18 mouse cellular contexts compared by ENCODE assay signal in the genomic region with DNA sequence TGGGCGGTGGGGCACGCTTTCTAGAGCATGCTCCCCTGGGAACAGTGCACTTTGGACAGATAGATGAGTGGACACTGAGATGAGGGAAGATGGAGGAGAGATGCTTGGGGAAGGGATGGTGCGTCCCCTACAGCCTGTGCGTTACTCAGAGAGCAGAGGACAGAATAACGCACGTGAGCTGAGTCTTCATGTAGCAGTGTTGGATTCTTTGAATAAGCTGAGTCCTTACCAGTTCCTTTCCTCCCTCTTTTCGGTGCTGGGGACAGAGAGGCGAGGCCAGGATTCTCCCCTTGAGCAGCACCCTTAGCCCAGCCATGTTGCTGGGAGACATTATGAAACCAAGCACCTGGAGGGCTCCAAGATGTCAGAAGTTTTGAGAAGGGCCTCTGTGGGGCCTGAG.
A peak's percentile ranks its signal among the peaks of the same experiment; 100 is the strongest.
DNase-seq lines count a peak whose midpoint lies in the region; ATAC-seq lines count a peak whose summit lies in the region.
"Had no signal": no experiment of that assay in that cellular context is flagged by ENCODE, and none has a peak within 500 bp of the region (broad histone marks: within the 10 kb centered on the region; RNA-seq: fewer than 3 reads in every experiment).

No protein-coding gene starts in this region.

- H3K36me3 ChIP-seq in forebrain, embryonic 10.5 days (replicated peaks) = no peaks in the 10 kb centered on the region
- H3K36me3 ChIP-seq in forebrain, embryonic 13.5 days (ENCODE audit: poor library complexity, severe bottlenecking) = no peaks in the 10 kb centered on the region
- no peaks in the 10 kb centered on the region for H3K36me3 ChIP-seq in heart, embryonic 10.5 days
- no peaks in the 10 kb centered on the region for H3K36me3 ChIP-seq in limb, embryonic 12.5 days
- no peaks in the 10 kb centered on the region for H3K36me3 ChIP-seq in limb, embryonic 10.5 days
- no peaks in the 10 kb centered on the region for H3K36me3 ChIP-seq in embryonic facial prominence, embryonic 13.5 days
- H3K36me3 ChIP-seq: embryonic facial prominence, embryonic 15.5 days; heart, embryonic 15.5 days; hindbrain, embryonic 10.5 days; intestine, embryonic 15.5 days had no signal

- DNase-seq in forebrain, embryonic 10.5 days (ENCODE audit: extremely low spot score, low spot score) = no peak
- DNase-seq in heart, embryonic 10.5 days (ENCODE audit: low spot score) = peak; percentile 62
- no peak for DNase-seq in heart, adult 18-20 months
- no peak for DNase-seq in limb, embryonic 10.5 days (ENCODE audit: low spot score)
- DNase-seq: adrenal gland, postnatal 10 days; cerebellum, adult 11 months; cerebellum, adult 8-10 months; cerebellum, postnatal 14 days; gastrocnemius, postnatal 10 days had no signal

- no peak for ATAC-seq in forebrain, embryonic 13.5 days
- no peak for ATAC-seq in limb, embryonic 12.5 days (ENCODE audit: insufficient number of reproducible peaks, insufficient read depth, low FRiP score, low TSS enrichment, low read depth)
- no peak for ATAC-seq in embryonic facial prominence, embryonic 13.5 days (ENCODE audit: insufficient number of reproducible peaks, insufficient read depth, low FRiP score, low TSS enrichment, low read depth)
- ATAC-seq: intestine, embryonic 15.5 days had no signal

- H3K4me2 ChIP-seq in forebrain, embryonic 13.5 days = no peak overlapping the region
- no peak overlapping the region for H3K4me2 ChIP-seq in limb, embryonic 12.5 days
- H3K4me2 ChIP-seq in embryonic facial prominence, embryonic 13.5 days = no peak overlapping the region
- H3K4me2 ChIP-seq: embryonic facial prominence, embryonic 15.5 days; heart, embryonic 15.5 days; hindbrain, embryonic 14.5 days; intestine, embryonic 15.5 days had no signal

- H3K27me3 ChIP-seq in forebrain, embryonic 10.5 days (ENCODE audit: poor library complexity, severe bottlenecking) = no peaks in the 10 kb centered on the region
- no peaks in the 10 kb centered on the region for H3K27me3 ChIP-seq in forebrain, embryonic 13.5 days
- no peaks in the 10 kb centered on the region for H3K27me3 ChIP-seq in heart, embryonic 10.5 days (ENCODE audit: insufficient read depth, poor library complexity, severe bottlenecking)
- H3K27me3 ChIP-seq in limb, embryonic 12.5 days = no peaks in the 10 kb centered on the region
- no peaks in the 10 kb centered on the region for H3K27me3 ChIP-seq in limb, embryonic 10.5 days (ENCODE audit: low read depth, poor library complexity, severe bottlenecking)
- no peaks in the 10 kb centered on the region for H3K27me3 ChIP-seq in embryonic facial prominence, embryonic 13.5 days
- H3K27me3 ChIP-seq: embryonic facial prominence, embryonic 15.5 days; heart, embryonic 15.5 days; intestine, embryonic 15.5 days had no signal

- H3K9ac ChIP-seq in forebrain, embryonic 13.5 days = no peak overlapping the region
- H3K9ac ChIP-seq in limb, embryonic 12.5 days (replicated peaks) = no peak overlapping the region
- H3K9ac ChIP-seq in embryonic facial prominence, embryonic 13.5 days = no peak overlapping the region
- H3K9ac ChIP-seq: embryonic facial prominence, embryonic 15.5 days; heart, embryonic 15.5 days; hindbrain, embryonic 14.5 days; intestine, embryonic 15.5 days had no signal

- H3K4me3 ChIP-seq in forebrain, embryonic 10.5 days = no peak overlapping the region
- H3K4me3 ChIP-seq in forebrain, embryonic 13.5 days = no peak overlapping the region
- no peak overlapping the region for H3K4me3 ChIP-seq in heart, embryonic 10.5 days
- no peak overlapping the region for H3K4me3 ChIP-seq in limb, embryonic 12.5 days (replicated peaks)
- H3K4me3 ChIP-seq in limb, embryonic 10.5 days = no peak overlapping the region
- H3K4me3 ChIP-seq in embryonic facial prominence, embryonic 13.5 days = no peak overlapping the region
- H3K4me3 ChIP-seq: embryonic facial prominence, embryonic 15.5 days; erythroblast, embryonic 14.5 days; heart, embryonic 15.5 days; hindbrain, embryonic 10.5 days; intestine, embryonic 15.5 days had no signal

- no peaks in the 10 kb centered on the region for H3K9me3 ChIP-seq in forebrain, embryonic 10.5 days
- H3K9me3 ChIP-seq in forebrain, embryonic 13.5 days (replicated peaks) = no peaks in the 10 kb centered on the region
- no peaks in the 10 kb centered on the region for H3K9me3 ChIP-seq in heart, embryonic 10.5 days
- no peaks in the 10 kb centered on the region for H3K9me3 ChIP-seq in limb, embryonic 12.5 days
- no peaks in the 10 kb centered on the region for H3K9me3 ChIP-seq in limb, embryonic 10.5 days (replicated peaks)
- H3K9me3 ChIP-seq in embryonic facial prominence, embryonic 13.5 days = no peaks in the 10 kb centered on the region
- H3K9me3 ChIP-seq: embryonic facial prominence, embryonic 15.5 days; heart, embryonic 15.5 days; hindbrain, embryonic 10.5 days; intestine, embryonic 15.5 days had no signal

- H3K4me1 ChIP-seq in forebrain, embryonic 10.5 days = peaks cover 16% of the 10 kb centered on the region
- H3K4me1 ChIP-seq in forebrain, embryonic 13.5 days = peaks cover under 1% of the 10 kb centered on the region; the same call in 1 of the 2 replicates
- H3K4me1 ChIP-seq in heart, embryonic 10.5 days = peaks cover 29% of the 10 kb centered on the region; the same call in 1 of the 2 replicates
- peaks cover 13% of the 10 kb centered on the region; the same call in 1 of the 2 replicates for H3K4me1 ChIP-seq in limb, embryonic 12.5 days (replicated peaks)
- no peaks in the 10 kb centered on the region for H3K4me1 ChIP-seq in limb, embryonic 10.5 days
- H3K4me1 ChIP-seq in embryonic facial prominence, embryonic 13.5 days = peaks cover 28% of the 10 kb centered on the region

- 87% methylated on average over 8 of the region's 8 CpGs for WGBS in forebrain, embryonic 10.5 days
- WGBS in forebrain, embryonic 13.5 days = 83% methylated on average over 8 of the region's 8 CpGs
- 88% methylated on average over 8 of the region's 8 CpGs for WGBS in heart, embryonic 10.5 days
- 86% methylated on average over 8 of the region's 8 CpGs for WGBS in limb, embryonic 12.5 days
- WGBS in limb, embryonic 10.5 days = 88% methylated on average over 8 of the region's 8 CpGs
- 84% methylated on average over 8 of the region's 8 CpGs for WGBS in embryonic facial prominence, embryonic 13.5 days

- peak overlapping the region; percentile 35; the same call in 1 of the 2 replicates for H3K27ac ChIP-seq in forebrain, embryonic 10.5 days
- H3K27ac ChIP-seq in forebrain, embryonic 13.5 days = no peak overlapping the region
- no peak overlapping the region for H3K27ac ChIP-seq in heart, embryonic 10.5 days
- 0 out of 2 replicates have a peak overlapping the region, but pooled peaks have one; percentile 29 for H3K27ac ChIP-seq in limb, embryonic 12.5 days
- no peak overlapping the region for H3K27ac ChIP-seq in limb, embryonic 10.5 days
- peak overlapping the region; percentile 63 for H3K27ac ChIP-seq in embryonic facial prominence, embryonic 13.5 days
- H3K27ac ChIP-seq: embryonic facial prominence, embryonic 15.5 days; heart, embryonic 15.5 days; hindbrain, embryonic 10.5 days; hindbrain, embryonic 14.5 days; intestine, embryonic 15.5 days had no signal

Comparison
In these comparisons a context has a peak if more than half of its experiments do, and no peak if none do; other contexts are left out.
1. H3K27ac ChIP-seq: peak in forebrain, embryonic 10.5 days (single experiment), limb, embryonic 12.5 days (single experiment) and embryonic facial prominence, embryonic 13.5 days (single experiment); none in forebrain, embryonic 13.5 days (single experiment), heart, embryonic 10.5 days (single experiment) and limb, embryonic 10.5 days (single experiment).